Mouse (Mus musculus): Measurements from ENCODE around the gene Mllt6. TPM values are rescaled to one million over a fixed set of nuclear protein-coding genes. Genes with fewer than 3 reads are reported as not detected.

Mllt6 gene
- polyA plus RNA-seq, 1 experiment from 2014 or later, result 4.3 TPM

DNA sequence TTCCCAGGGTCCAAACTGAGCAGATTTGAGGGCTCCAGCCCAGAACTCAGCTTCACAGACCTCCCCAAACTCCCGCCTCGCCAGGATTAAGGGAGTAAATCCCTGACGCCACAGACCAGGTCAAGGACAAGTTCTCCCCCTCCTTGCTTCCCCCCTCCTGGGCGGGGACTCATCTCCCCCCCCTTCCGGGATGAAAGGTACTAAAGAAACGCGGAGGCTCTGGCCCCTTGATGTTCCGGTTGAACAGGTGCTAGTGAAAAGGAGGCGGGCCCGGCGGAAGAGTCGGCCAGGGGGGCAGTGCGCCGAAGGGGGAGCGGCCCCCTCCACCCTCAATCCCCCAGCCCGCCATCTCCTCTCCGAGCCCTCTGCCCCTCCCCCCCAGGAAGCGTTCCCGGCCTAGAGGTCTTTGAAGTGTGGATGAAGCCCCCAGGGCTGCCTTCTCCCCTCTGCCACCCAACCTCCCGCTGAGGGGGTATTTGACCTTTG, 1.5 kb upstream of the Mllt6 start:
- H3K27me3 ChIP-seq (ENCODE audit: control insufficient read depth, insufficient read depth, low read length), result peaks cover 12% of the 10 kb centered on the region
- under 1% methylated on average over 20 of the region's 20 CpGs for WGBS
- H3K9ac ChIP-seq (ENCODE audit: low read length), result peak overlapping the region; percentile 27; the same call in 1 of the 2 replicates
- no peak for ATAC-seq (ENCODE audit: low FRiP score)
- peaks cover 39% of the 10 kb centered on the region for H3K4me1 ChIP-seq (ENCODE audit: control insufficient read depth, insufficient read depth, low read length)
- peak overlapping the region; percentile 30; the same call in 1 of the 2 replicates for H3K27ac ChIP-seq (ENCODE audit: low read depth, low read length)
- H3K4me2 ChIP-seq, result peak overlapping the region; percentile 70
- H3K4me3 ChIP-seq (ENCODE audit: low read depth, low read length), result peak overlapping the region; percentile 22
- H3K9me3 ChIP-seq (ENCODE audit: control insufficient read depth, low read length), result no peaks in the 10 kb centered on the region
- DNase-seq (ENCODE audit: low spot score, missing footprints), result peak; percentile 93
- peaks cover 5% of the 10 kb centered on the region; the same call in 1 of the 2 replicates for H3K36me3 ChIP-seq (ENCODE audit: control insufficient read depth, insufficient read depth, low read length)

DNA sequence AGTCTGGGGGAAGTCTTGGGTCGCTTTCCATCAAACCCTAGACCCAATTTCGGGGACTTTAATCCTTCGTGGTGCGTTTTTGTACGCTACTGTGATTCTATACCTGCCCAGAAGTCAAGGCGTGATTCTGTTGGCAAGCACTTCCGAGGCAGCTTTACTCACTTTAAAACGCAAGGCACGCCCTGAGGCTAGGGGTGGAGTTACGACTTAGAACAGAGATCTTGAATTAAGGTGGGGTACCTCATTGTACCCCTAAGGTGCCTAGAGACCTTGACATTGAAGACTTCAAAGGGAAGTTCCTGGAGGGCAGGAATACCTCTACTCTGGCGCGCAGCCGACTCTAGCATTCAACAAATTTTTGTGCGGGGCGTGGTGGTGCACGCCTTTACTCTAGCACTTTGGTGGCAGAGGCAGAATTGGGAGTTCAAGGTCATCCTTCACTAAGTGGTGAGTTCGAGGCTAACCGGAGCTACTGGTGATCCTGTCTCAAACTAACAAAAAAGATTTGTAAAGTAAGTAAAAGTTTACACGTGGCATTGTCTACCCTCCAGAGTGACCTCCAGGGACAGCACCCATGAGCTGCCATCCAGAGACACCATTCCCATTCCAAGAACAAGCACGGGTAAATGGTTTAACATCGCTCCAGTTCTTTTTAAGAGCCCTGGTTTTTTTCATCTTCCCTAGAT, 864 bp upstream of the Mllt6 start:
- Histone ChIP-seq H3K4me1 (ENCODE audit: control insufficient read depth, insufficient read depth, low read length) (peaks cover 39% of the 10 kb centered on the region), H3K9me3 (ENCODE audit: control insufficient read depth, low read length) (no peaks in the 10 kb centered on the region), H3K27me3 (ENCODE audit: control insufficient read depth, insufficient read depth, low read length) (peaks cover 12% of the 10 kb centered on the region), H3K4me3 (ENCODE audit: low read depth, low read length) (peak overlapping the region; percentile 97), H3K36me3 (ENCODE audit: control insufficient read depth, insufficient read depth, low read length) (peaks cover 10% of the 10 kb centered on the region), H3K4me2 (peak overlapping the region; percentile 70), H3K27ac (ENCODE audit: low read depth, low read length) (peak overlapping the region; percentile 87; the same call in 1 of the 2 replicates), H3K9ac (ENCODE audit: low read length) (peak overlapping the region; percentile 93)
- under 1% methylated on average over 21 of the region's 21 CpGs for WGBS
- DNase-seq (ENCODE audit: low spot score, missing footprints), result peak; percentile 92
- no peak for ATAC-seq (ENCODE audit: low FRiP score)

GRCm38 (mm10) chr11:97663528-97664338, 519 bp downstream of the Mllt6 start:
- peak; percentile 36 for ATAC-seq (ENCODE audit: low FRiP score)
- peak overlapping the region; percentile 70 for H3K4me2 ChIP-seq
- no peaks in the 10 kb centered on the region for H3K9me3 ChIP-seq (ENCODE audit: control insufficient read depth, low read length)
- H3K36me3 ChIP-seq (ENCODE audit: control insufficient read depth, insufficient read depth, low read length), result peaks cover 13% of the 10 kb centered on the region
- peak overlapping the region; percentile 87 for H3K27ac ChIP-seq (ENCODE audit: low read depth, low read length)
- peaks cover 11% of the 10 kb centered on the region for H3K27me3 ChIP-seq (ENCODE audit: control insufficient read depth, insufficient read depth, low read length)
- WGBS, result under 1% methylated on average over 36 of the region's 57 CpGs
- H3K4me1 ChIP-seq (ENCODE audit: control insufficient read depth, insufficient read depth, low read length), result peaks cover 39% of the 10 kb centered on the region
- DNase-seq (ENCODE audit: low spot score, missing footprints), result peak; percentile 93
- H3K9ac ChIP-seq (ENCODE audit: low read length), result peak overlapping the region; percentile 93
- peak overlapping the region; percentile 97 for H3K4me3 ChIP-seq (ENCODE audit: low read depth, low read length)

- DNase-seq (ENCODE audit: low spot score, missing footprints) (no peak), ATAC-seq (ENCODE audit: low FRiP score) (no peak)
- Histone ChIP-seq H3K27me3 (ENCODE audit: control insufficient read depth, insufficient read depth, low read length) (peaks cover 7% of the 10 kb centered on the region), H3K36me3 (ENCODE audit: control insufficient read depth, insufficient read depth, low read length) (peaks cover 13% of the 10 kb centered on the region), H3K27ac (ENCODE audit: low read depth, low read length) (peak overlapping the region; percentile 87; the same call in 1 of the 2 replicates), H3K9me3 (ENCODE audit: control insufficient read depth, low read length) (no peaks in the 10 kb centered on the region), H3K4me1 (ENCODE audit: control insufficient read depth, insufficient read depth, low read length) (peaks cover 38% of the 10 kb centered on the region), H3K9ac (ENCODE audit: low read length) (peak overlapping the region; percentile 93), H3K4me3 (ENCODE audit: low read depth, low read length) (peak overlapping the region; percentile 97), H3K4me2 (peak overlapping the region; percentile 70)
- 2% methylated on average over 6 of the region's 8 CpGs for WGBS
Measured at GRCm38 (mm10) chr11:97664339-97664665, 1.1 kb downstream of the Mllt6 start.

- peak overlapping the region; percentile 42 for H3K9ac ChIP-seq (ENCODE audit: low read length)
- H3K27ac ChIP-seq (ENCODE audit: low read depth, low read length), result no peak overlapping the region
- peaks cover 36% of the 10 kb centered on the region for H3K4me1 ChIP-seq (ENCODE audit: control insufficient read depth, insufficient read depth, low read length)
- H3K4me3 ChIP-seq (ENCODE audit: low read depth, low read length), result peak overlapping the region; percentile 97
- H3K9me3 ChIP-seq (ENCODE audit: control insufficient read depth, low read length), result no peaks in the 10 kb centered on the region
- DNase-seq (ENCODE audit: low spot score, missing footprints), result no peak
- H3K36me3 ChIP-seq (ENCODE audit: control insufficient read depth, insufficient read depth, low read length), result peaks cover 13% of the 10 kb centered on the region
- peaks cover 7% of the 10 kb centered on the region for H3K27me3 ChIP-seq (ENCODE audit: control insufficient read depth, insufficient read depth, low read length)
- WGBS, result 30% methylated on average over 6 of the region's 6 CpGs
- ATAC-seq (ENCODE audit: low FRiP score), result no peak
- H3K4me2 ChIP-seq, result peak overlapping the region; percentile 70
Measured at GRCm38 (mm10) chr11:97664771-97665240, 1.6 kb downstream of the Mllt6 start.

GRCm38 (mm10) chr11:97665431-97665830, 2.2 kb downstream of the Mllt6 start:
- Histone ChIP-seq H3K4me2 (peak overlapping the region; percentile 70; the same call in 1 of the 2 replicates), H3K27ac (ENCODE audit: low read depth, low read length) (no peak overlapping the region), H3K9me3 (ENCODE audit: control insufficient read depth, low read length) (no peaks in the 10 kb centered on the region), H3K4me1 (ENCODE audit: control insufficient read depth, insufficient read depth, low read length) (peaks cover 38% of the 10 kb centered on the region), H3K4me3 (ENCODE audit: low read depth, low read length) (peak overlapping the region; percentile 97; the same call in 1 of the 2 replicates), H3K9ac (ENCODE audit: low read length) (no peak overlapping the region), H3K36me3 (ENCODE audit: control insufficient read depth, insufficient read depth, low read length) (peaks cover 17% of the 10 kb centered on the region), H3K27me3 (ENCODE audit: control insufficient read depth, insufficient read depth, low read length) (peaks cover 7% of the 10 kb centered on the region)
- 88% methylated on average over 13 of the region's 13 CpGs for WGBS
- ATAC-seq (ENCODE audit: low FRiP score) (no peak), DNase-seq (ENCODE audit: low spot score, missing footprints) (no peak)

- Histone ChIP-seq H3K9ac (ENCODE audit: low read length) (no peak overlapping the region), H3K27ac (ENCODE audit: low read depth, low read length) (no peak overlapping the region), H3K4me2 (no peak overlapping the region), H3K36me3 (ENCODE audit: control insufficient read depth, insufficient read depth, low read length) (peaks cover 17% of the 10 kb centered on the region), H3K9me3 (ENCODE audit: control insufficient read depth, low read length) (no peaks in the 10 kb centered on the region), H3K4me3 (ENCODE audit: low read depth, low read length) (no peak overlapping the region), H3K27me3 (ENCODE audit: control insufficient read depth, insufficient read depth, low read length) (peaks cover 5% of the 10 kb centered on the region), H3K4me1 (ENCODE audit: control insufficient read depth, insufficient read depth, low read length) (peaks cover 30% of the 10 kb centered on the region)
- ATAC-seq (ENCODE audit: low FRiP score), result no peak
- WGBS, result 90% methylated on average over 7 of the region's 7 CpGs
- no peak for DNase-seq (ENCODE audit: low spot score, missing footprints)
Measured at GRCm38 (mm10) chr11:97666221-97666620, 3.0 kb downstream of the Mllt6 start.

GRCm38 (mm10) chr11:97666794-97667193, 3.6 kb downstream of the Mllt6 start:
- 91% methylated on average over 15 of the region's 15 CpGs for WGBS
- H3K27me3 ChIP-seq (ENCODE audit: control insufficient read depth, insufficient read depth, low read length), result peaks cover 3% of the 10 kb centered on the region
- no peak overlapping the region for H3K9ac ChIP-seq (ENCODE audit: low read length)
- no peak overlapping the region for H3K4me2 ChIP-seq
- DNase-seq (ENCODE audit: low spot score, missing footprints) (no peak), ATAC-seq (ENCODE audit: low FRiP score) (no peak)
- peaks cover 25% of the 10 kb centered on the region for H3K4me1 ChIP-seq (ENCODE audit: control insufficient read depth, insufficient read depth, low read length)
- no peaks in the 10 kb centered on the region for H3K9me3 ChIP-seq (ENCODE audit: control insufficient read depth, low read length)
- no peak overlapping the region for H3K27ac ChIP-seq (ENCODE audit: low read depth, low read length)
- H3K36me3 ChIP-seq (ENCODE audit: control insufficient read depth, insufficient read depth, low read length), result peaks cover 20% of the 10 kb centered on the region
- no peak overlapping the region for H3K4me3 ChIP-seq (ENCODE audit: low read depth, low read length)

GRCm38 (mm10) chr11:97668160-97668559, 4.9 kb downstream of the Mllt6 start:
- H3K4me1 ChIP-seq (ENCODE audit: control insufficient read depth, insufficient read depth, low read length), result peaks cover 19% of the 10 kb centered on the region

More at GRCm38 (mm10) chr11:97668160-97668559, 4.9 kb downstream of the Mllt6 start:
- Histone ChIP-seq H3K9me3 (ENCODE audit: control insufficient read depth, low read length) (no peaks in the 10 kb centered on the region), H3K4me2 (no peak overlapping the region), H3K36me3 (ENCODE audit: control insufficient read depth, insufficient read depth, low read length) (peaks cover 23% of the 10 kb centered on the region), H3K4me3 (ENCODE audit: low read depth, low read length) (no peak overlapping the region), H3K27ac (ENCODE audit: low read depth, low read length) (no peak overlapping the region), H3K27me3 (ENCODE audit: control insufficient read depth, insufficient read depth, low read length) (no peaks in the 10 kb centered on the region), H3K9ac (ENCODE audit: low read length) (no peak overlapping the region)
- no peak for DNase-seq (ENCODE audit: low spot score, missing footprints)
- WGBS, result 93% methylated on average over 7 of the region's 7 CpGs
- ATAC-seq (ENCODE audit: low FRiP score), result no peak

Measured in midbrain, embryonic 11.5 days (tissue).